Mouse (Mus musculus) forebrain, embryonic 16.5 days (tissue): Measurements from ENCODE around the gene Zc3h12c. TPM values are rescaled to one million over a fixed set of nuclear protein-coding genes. Genes with fewer than 3 reads are reported as not detected.

Experiments used
- ATAC-seq: fragments of 200-750 bp; cut with Nextera tagmentation; 2 replicates; pipeline ENCODE4 v1.8.0; 2017; ENCODE audit warnings: mild to moderate bottlenecking, moderate library complexity
- H3K27ac ChIP-seq: fragments of 300-500 bp; sonication (generic); 2 replicates; pipeline ENCODE4 v1.5.1; 2014; ENCODE audit warnings: low read length, control low read depth
- H3K27me3 ChIP-seq: fragments of 300-500 bp; sonication (generic); replicated peaks from 2 replicates; pipeline ENCODE4 v1.6.1; 2014; ENCODE audit warnings: low read length; ENCODE audit not compliant: control insufficient read depth, insufficient read depth
- H3K36me3 ChIP-seq: fragments of 300-500 bp; sonication (generic); 2 replicates; pipeline ENCODE4 v1.6.1; 2014; ENCODE audit not compliant: control insufficient read depth, insufficient read depth
- H3K4me1 ChIP-seq: fragments of 300-500 bp; sonication (generic); replicated peaks from 2 replicates; pipeline ENCODE4 v1.6.1; 2014; ENCODE audit warnings: low read length; ENCODE audit not compliant: control insufficient read depth, insufficient read depth
- H3K4me2 ChIP-seq: fragments of 300-500 bp; sonication (generic); 2 replicates; pipeline ENCODE4 v1.6.1; 2014; ENCODE audit warnings: mild to moderate bottlenecking, low read length, control low read depth
- H3K4me3 ChIP-seq: fragments of 300-500 bp; sonication (generic); replicated peaks from 2 replicates; pipeline ENCODE4 v1.5.1; 2014; ENCODE audit warnings: mild to moderate bottlenecking, low read length, control low read depth
- H3K9ac ChIP-seq: fragments of 300-500 bp; sonication (generic); replicated peaks from 2 replicates; pipeline ENCODE4 v1.6.1; 2014; ENCODE audit warnings: low read depth, low read length, control low read depth
- H3K9me3 ChIP-seq: fragments of 300-500 bp; sonication (generic); 2 replicates; pipeline ENCODE4 v1.6.1; 2016; ENCODE audit warnings: low read length; ENCODE audit not compliant: control insufficient read depth
- WGBS: fragments of 180-500 bp; shearing (Covaris S2); extraction: QIAGEN DNeasy Blood & Tissue Kit; methylation state at CpG from one replicate; pipeline ENCODE4 v1.1.7; 2014; 5-methylcytosine and 5-hydroxymethylcytosine counted together
- polyA plus RNA-seq: library from polyadenylated mRNA; unstranded; fragments of >200 nt; fragmentation: Nextera tagmentation; extraction: Ambion mirVana; gene quantifications from 2 replicates; pipeline ENCODE4 v1.2.1, GENCODE M21; 2015

The Zc3h12c gene
- polyA plus RNA-seq, 1 experiment from 2014 or later, result 6.4 TPM

GRCm38 (mm10) chr9:52170671-52171070 lies 2.3 kb upstream of the Zc3h12c start:
- H3K36me3 ChIP-seq, result no peaks in the 10 kb centered on the region
- no peak for ATAC-seq
- 92% methylated on average over 6 of the region's 6 CpGs for WGBS
- no peak overlapping the region for H3K27ac ChIP-seq
- H3K9me3 ChIP-seq, result no peaks in the 10 kb centered on the region
- no peak overlapping the region for H3K9ac ChIP-seq
- H3K4me3 ChIP-seq, result no peak overlapping the region
- H3K4me1 ChIP-seq, result peaks cover 24% of the 10 kb centered on the region
- no peaks in the 10 kb centered on the region for H3K27me3 ChIP-seq
- no peak overlapping the region for H3K4me2 ChIP-seq

- no peak overlapping the region for H3K27ac ChIP-seq
- H3K4me2 ChIP-seq, result no peak overlapping the region
- H3K9ac ChIP-seq, result no peak overlapping the region
- H3K27me3 ChIP-seq, result no peaks in the 10 kb centered on the region
- 37% methylated on average over 3 of the region's 3 CpGs for WGBS
- no peak overlapping the region for H3K4me3 ChIP-seq
- ATAC-seq, result no peak
- peaks cover 28% of the 10 kb centered on the region for H3K4me1 ChIP-seq
- no peaks in the 10 kb centered on the region for H3K36me3 ChIP-seq
- H3K9me3 ChIP-seq, result no peaks in the 10 kb centered on the region
Measured at GRCm38 (mm10) chr9:52170131-52170530, 1.8 kb upstream of the Zc3h12c start.

- Histone ChIP-seq H3K9me3 (no peaks in the 10 kb centered on the region), H3K4me2 (peak overlapping the region; percentile 57), H3K4me3 (peak overlapping the region; percentile 92), H3K27me3 (no peaks in the 10 kb centered on the region), H3K9ac (peak overlapping the region; percentile 98), H3K36me3 (no peaks in the 10 kb centered on the region), H3K4me1 (peaks cover 32% of the 10 kb centered on the region), H3K27ac (peak overlapping the region; percentile 96)
- WGBS, result under 1% methylated on average over 24 of the region's 34 CpGs
- ATAC-seq, result peak; percentile 91
Measured at GRCm38 (mm10) chr9:52168686-52169270, 406 bp upstream of the Zc3h12c start.

- H3K27me3 ChIP-seq, result no peaks in the 10 kb centered on the region
- peak overlapping the region; percentile 92 for H3K4me3 ChIP-seq
- WGBS, result under 1% methylated on average over 8 of the region's 8 CpGs
- H3K27ac ChIP-seq, result peak overlapping the region; percentile 96
- H3K4me1 ChIP-seq, result peaks cover 34% of the 10 kb centered on the region
- no peaks in the 10 kb centered on the region for H3K9me3 ChIP-seq
- H3K4me2 ChIP-seq, result peak overlapping the region; percentile 57
- H3K36me3 ChIP-seq, result peaks cover 3% of the 10 kb centered on the region; the same call in 1 of the 2 replicates
- H3K9ac ChIP-seq, result peak overlapping the region; percentile 98
- ATAC-seq, result peak; percentile 19; the same call in 1 of the 2 replicates
Measured at GRCm38 (mm10) chr9:52167506-52167862, 888 bp downstream of the Zc3h12c start.

DNA sequence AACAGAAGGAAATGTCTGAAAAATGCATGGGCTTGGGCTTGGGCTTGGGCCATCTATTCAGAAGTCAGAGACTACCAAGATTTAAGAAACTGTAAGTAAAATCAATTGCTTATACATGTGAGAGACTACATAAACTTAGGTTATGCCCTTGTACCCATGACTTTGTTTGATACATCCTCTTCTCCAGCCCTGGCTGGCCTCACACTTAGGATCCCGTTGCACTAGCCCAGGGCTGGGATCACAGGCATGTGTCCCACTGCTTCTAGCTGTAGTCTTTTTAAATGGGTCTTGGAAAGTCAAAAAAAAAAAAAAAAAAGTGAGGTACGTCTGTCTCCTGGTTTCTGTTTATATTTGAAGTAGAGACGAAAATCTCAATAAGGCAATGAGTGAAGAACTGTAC lies 1.3 kb downstream of the Zc3h12c start:
- Histone ChIP-seq H3K9me3 (no peaks in the 10 kb centered on the region), H3K27ac (peak overlapping the region; percentile 53), H3K9ac (peak overlapping the region; percentile 41), H3K36me3 (peaks cover 3% of the 10 kb centered on the region; the same call in 1 of the 2 replicates), H3K4me3 (peak overlapping the region; percentile 92), H3K27me3 (no peaks in the 10 kb centered on the region), H3K4me1 (peaks cover 34% of the 10 kb centered on the region), H3K4me2 (peak overlapping the region; percentile 57)
- 2% methylated on average over 3 of the region's 3 CpGs for WGBS
- ATAC-seq, result no peak

DNA sequence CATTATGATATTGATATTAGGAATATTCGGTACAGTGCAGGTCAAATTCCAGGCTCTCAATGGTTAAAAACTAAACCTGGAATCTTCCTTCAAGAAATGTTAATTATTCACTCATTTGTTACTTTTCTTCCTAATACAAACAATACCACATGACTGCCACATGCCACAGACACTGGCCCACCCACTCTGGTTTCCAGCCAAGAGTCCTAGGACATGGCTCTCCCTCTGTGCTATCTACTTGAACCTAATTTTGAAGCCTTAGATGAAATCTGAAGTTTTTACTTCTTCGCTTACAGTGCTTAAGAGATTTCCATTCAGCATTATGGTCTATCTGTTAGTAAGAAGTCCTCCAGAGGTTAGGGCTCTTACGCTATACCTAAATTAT lies 2.7 kb downstream of the Zc3h12c start:
- Histone ChIP-seq H3K4me1 (peaks cover 34% of the 10 kb centered on the region), H3K36me3 (peaks cover 3% of the 10 kb centered on the region; the same call in 1 of the 2 replicates), H3K9me3 (0 out of 2 replicates have a peak, but pooled peaks cover 3% of the 10 kb centered on the region), H3K27me3 (no peaks in the 10 kb centered on the region), H3K4me3 (no peak overlapping the region), H3K27ac (no peak overlapping the region), H3K4me2 (peak overlapping the region; percentile 22; the same call in 1 of the 2 replicates), H3K9ac (no peak overlapping the region)
- ATAC-seq, result no peak
- WGBS, result 84% methylated on average over 3 of the region's 3 CpGs

DNA sequence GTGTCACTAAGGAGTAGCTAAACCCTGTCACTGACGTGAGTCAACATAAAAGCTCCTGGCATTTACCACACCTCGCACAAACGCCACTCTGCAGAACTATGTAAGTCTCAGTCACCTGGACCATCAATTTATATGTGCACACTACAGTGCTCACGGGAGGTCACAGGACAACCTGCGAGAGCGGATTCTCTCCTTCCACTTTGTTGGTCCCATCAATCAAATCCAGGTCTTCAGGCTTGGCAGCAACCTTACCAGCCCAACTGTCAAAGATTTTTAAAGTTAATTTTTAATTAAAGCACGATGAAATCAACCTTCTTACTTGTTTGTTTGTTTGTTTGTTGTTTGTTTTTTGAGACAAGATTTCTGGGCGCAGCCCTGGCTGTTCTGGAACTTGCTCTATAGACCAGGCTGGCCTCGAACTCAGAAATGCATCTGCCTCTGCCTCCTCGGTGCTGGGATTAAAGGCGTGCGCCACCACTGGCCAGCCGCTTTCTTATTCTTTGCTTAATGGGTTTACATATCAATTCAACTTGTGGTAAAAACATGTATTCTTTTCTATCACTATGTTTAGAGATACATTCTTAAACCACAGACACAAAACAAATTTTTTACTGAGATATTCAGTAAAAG lies 3.2 kb downstream of the Zc3h12c start:
- H3K4me2 ChIP-seq, result no peak overlapping the region
- H3K36me3 ChIP-seq, result peaks cover 3% of the 10 kb centered on the region; the same call in 1 of the 2 replicates
- 75% methylated on average over 13 of the region's 13 CpGs for WGBS
- 0 out of 2 replicates have a peak, but pooled peaks cover 4% of the 10 kb centered on the region for H3K9me3 ChIP-seq
- H3K27me3 ChIP-seq, result no peaks in the 10 kb centered on the region
- no peak overlapping the region for H3K27ac ChIP-seq
- H3K9ac ChIP-seq, result no peak overlapping the region
- H3K4me3 ChIP-seq, result no peak overlapping the region
- no peak for ATAC-seq
- peaks cover 33% of the 10 kb centered on the region for H3K4me1 ChIP-seq

DNA sequence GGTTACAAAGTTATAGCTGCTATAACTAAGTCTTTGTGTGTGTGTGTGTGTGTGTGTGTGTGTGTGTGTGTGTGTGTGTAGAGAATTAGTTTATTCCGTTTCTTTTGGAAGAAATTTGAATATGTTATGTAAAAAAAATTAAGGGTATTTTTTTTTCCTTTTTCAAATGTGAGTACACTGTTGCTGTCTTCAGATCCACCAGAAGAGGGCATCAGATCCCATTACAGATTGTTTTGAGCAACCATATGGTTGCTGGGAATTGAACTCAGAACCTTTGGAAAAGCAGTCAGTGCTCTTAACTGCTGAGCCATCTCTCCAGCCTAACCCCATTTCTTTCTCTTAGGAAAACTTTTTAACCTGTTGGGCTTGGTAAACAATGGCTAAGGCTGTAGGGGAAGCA lies 7.9 kb downstream of the Zc3h12c start:
- no peak overlapping the region for H3K9ac ChIP-seq
- no peak for ATAC-seq
- H3K4me1 ChIP-seq, result peaks cover 10% of the 10 kb centered on the region
- H3K9me3 ChIP-seq, result 0 out of 2 replicates have a peak, but pooled peaks cover 4% of the 10 kb centered on the region
- H3K4me3 ChIP-seq, result no peak overlapping the region
- 85% methylated on average over 1 of the region's 1 CpGs for WGBS
- H3K36me3 ChIP-seq, result peaks cover 3% of the 10 kb centered on the region; the same call in 1 of the 2 replicates
- no peak overlapping the region for H3K4me2 ChIP-seq
- no peaks in the 10 kb centered on the region for H3K27me3 ChIP-seq
- no peak overlapping the region for H3K27ac ChIP-seq

GRCm38 (mm10) chr9:52158561-52158960 lies 9.8 kb downstream of the Zc3h12c start:
- Histone ChIP-seq H3K9me3 (0 out of 2 replicates have a peak, but pooled peaks cover 4% of the 10 kb centered on the region), H3K27ac (no peak overlapping the region), H3K4me1 (peaks cover 6% of the 10 kb centered on the region; the same call in 1 of the 2 replicates), H3K4me2 (no peak overlapping the region), H3K27me3 (no peaks in the 10 kb centered on the region), H3K36me3 (peaks cover 3% of the 10 kb centered on the region; the same call in 1 of the 2 replicates), H3K4me3 (no peak overlapping the region), H3K9ac (no peak overlapping the region)
- no peak for ATAC-seq
- 78% methylated on average over 1 of the region's 1 CpGs for WGBS
